Mouse (Mus musculus): ENCODE measurements around the gene Eno2. TPM values are rescaled to one million over a fixed set of nuclear protein-coding genes. Genes with fewer than 3 reads are reported as not detected.

Gene Eno2
- polyA plus RNA-seq, 1 experiment: 20.8 TPM

Other genes starting within 250 kb of the Eno2 start
- gene C1s1, start 227.3 kb downstream of the Eno2 start, polyA plus RNA-seq (2012; rRNA removed): 327 and 369 TPM in 2 replicates
- 0.08 and 0.09 TPM in 2 replicates for gene C1rb, start 199.4 kb downstream of the Eno2 start, polyA plus RNA-seq (2012; rRNA removed)
- gene C1s2, start 133.6 kb downstream of the Eno2 start, polyA plus RNA-seq (2012; rRNA removed): 0.52 and 0.57 TPM in 2 replicates
- 84.5 and 91.6 TPM in 2 replicates for gene Lpcat3, start 106.6 kb downstream of the Eno2 start, polyA plus RNA-seq (2012; rRNA removed)
- gene Emg1, start 57.5 kb downstream of the Eno2 start, polyA plus RNA-seq (2012; rRNA removed): 73.3 and 84.5 TPM in 2 replicates
- 111 and 120 TPM in 2 replicates for gene Phb2, start 57.3 kb downstream of the Eno2 start, polyA plus RNA-seq (2012; rRNA removed)
- 17.0 and 18.2 TPM in 2 replicates for gene Ptpn6, start 31.0 kb downstream of the Eno2 start, polyA plus RNA-seq (2012; rRNA removed)
- 214 and 229 TPM in 2 replicates for gene Grcc10, start 28.3 kb downstream of the Eno2 start, polyA plus RNA-seq (2012; rRNA removed)
- gene Gm45234, start 13.7 kb downstream of the Eno2 start, polyA plus RNA-seq (2012; rRNA removed): not detected in 2 replicates
- 11.3 and 32.9 TPM in 2 replicates for gene Atn1, start 13.1 kb downstream of the Eno2 start, polyA plus RNA-seq (2012; rRNA removed)
- gene Lrrc23, start 10.1 kb upstream of the Eno2 start, polyA plus RNA-seq (2012; rRNA removed): 1.2 and 1.4 TPM in 2 replicates
- 22.3 and 24.4 TPM in 2 replicates for gene Spsb2, start 39.0 kb upstream of the Eno2 start, polyA plus RNA-seq (2012; rRNA removed)
- 322 and 324 TPM in 2 replicates for gene Tpi1, start 44.6 kb upstream of the Eno2 start, polyA plus RNA-seq (2012; rRNA removed)
- gene Usp5, start 59.8 kb upstream of the Eno2 start, polyA plus RNA-seq (2012; rRNA removed): 68.8 and 73.6 TPM in 2 replicates
- gene Cdca3, start 59.9 kb upstream of the Eno2 start, polyA plus RNA-seq (2012; rRNA removed): 5.0 and 5.5 TPM in 2 replicates
- gene Gnb3, start 70.6 kb upstream of the Eno2 start, polyA plus RNA-seq (2012; rRNA removed): 0.21 and 0.32 TPM in 2 replicates
- 74.5 and 82.9 TPM in 2 replicates for gene P3h3, start 88.1 kb upstream of the Eno2 start, polyA plus RNA-seq (2012; rRNA removed)
- gene Gpr162, start 94.3 kb upstream of the Eno2 start, polyA plus RNA-seq (2012; rRNA removed): 0.94 and 0.99 TPM in 2 replicates
- gene Cd4, start 118.5 kb upstream of the Eno2 start, polyA plus RNA-seq (2012; rRNA removed): 1.3 and 2.1 TPM in 2 replicates
- 1.3 and 1.9 TPM in 2 replicates for gene Lag3, start 142.0 kb upstream of the Eno2 start, polyA plus RNA-seq (2012; rRNA removed)
- 807 and 1,011 TPM in 2 replicates for gene Ptms, start 150.4 kb upstream of the Eno2 start, polyA plus RNA-seq (2012; rRNA removed)
- gene Mlf2, start 161.7 kb upstream of the Eno2 start, polyA plus RNA-seq (2012; rRNA removed): 273 and 291 TPM in 2 replicates
- gene Cops7a, start 195.9 kb upstream of the Eno2 start, polyA plus RNA-seq (2012; rRNA removed): 162 and 183 TPM in 2 replicates
- gene Pianp, start 227.0 kb upstream of the Eno2 start, polyA plus RNA-seq (2012; rRNA removed): 19.3 and 24.4 TPM in 2 replicates
- 42.8 and 43.1 TPM in 2 replicates for gene Zfp384, start 239.5 kb upstream of the Eno2 start, polyA plus RNA-seq (2012; rRNA removed)

Measured in urinary bladder, adult 2 months (tissue).